Mouse (Mus musculus) midbrain, embryonic 16.5 days (tissue): Measurements from ENCODE around the gene Thoc5. TPM values are rescaled to one million over a fixed set of nuclear protein-coding genes. Genes with fewer than 3 reads are reported as not detected.

Experiments
- ATAC-seq: fragments of 200-750 bp; cut with Nextera tagmentation; 2 replicates; pipeline ENCODE4 v1.8.0; 2017; ENCODE audit warnings: moderate TSS enrichment
- H3K27ac ChIP-seq: fragments of 300-500 bp; sonication (generic); 2 replicates; pipeline ENCODE4 v1.5.1; 2014; ENCODE audit warnings: mild to moderate bottlenecking, low read length, mixed read lengths
- H3K27me3 ChIP-seq: fragments of 300-500 bp; sonication (generic); 2 replicates; pipeline ENCODE4 v1.6.1; 2014; ENCODE audit warnings: low read depth, low read length, mixed read lengths; ENCODE audit not compliant: control insufficient read depth, insufficient read depth
- H3K36me3 ChIP-seq: fragments of 300-500 bp; sonication (generic); 2 replicates; pipeline ENCODE4 v1.6.1; 2014; ENCODE audit warnings: mild to moderate bottlenecking, low read length, moderate library complexity, mixed read lengths; ENCODE audit not compliant: control insufficient read depth, insufficient read depth
- H3K4me1 ChIP-seq: fragments of 300-500 bp; sonication (generic); 2 replicates; pipeline ENCODE4 v1.6.1; 2014; ENCODE audit warnings: mild to moderate bottlenecking, low read length, mixed read lengths; ENCODE audit not compliant: control insufficient read depth, insufficient read depth
- H3K4me2 ChIP-seq: fragments of 300-500 bp; sonication (generic); 2 replicates; pipeline ENCODE4 v1.6.1; 2014; ENCODE audit warnings: mild to moderate bottlenecking, low read length, mixed read lengths
- H3K4me3 ChIP-seq: fragments of 300-500 bp; sonication (generic); 2 replicates; pipeline ENCODE4 v1.5.1; 2014; ENCODE audit warnings: low read depth, mild to moderate bottlenecking, low read length, moderate library complexity, mixed read lengths
- H3K9ac ChIP-seq: fragments of 300-500 bp; sonication (generic); 2 replicates; pipeline ENCODE4 v1.6.1; 2014; ENCODE audit warnings: low read depth, low read length, mixed read lengths
- H3K9me3 ChIP-seq: fragments of 300-500 bp; sonication (generic); replicated peaks from 2 replicates; pipeline ENCODE4 v1.6.1; 2014; ENCODE audit warnings: mild to moderate bottlenecking, low read length, mixed read lengths; ENCODE audit not compliant: control insufficient read depth, poor library complexity, severe bottlenecking
- WGBS: fragments of 180-500 bp; shearing (Covaris S2); extraction: QIAGEN DNeasy Blood & Tissue Kit; methylation state at CpG from one replicate; pipeline ENCODE4 v1.1.7; 2014; 5-methylcytosine and 5-hydroxymethylcytosine counted together
- polyA plus RNA-seq: library from polyadenylated mRNA; unstranded; fragments of >200 nt; fragmentation: Nextera tagmentation; extraction: Ambion mirVana; gene quantifications from 2 replicates; pipeline ENCODE4 v1.2.1, GENCODE M21; 2015

Thoc5 gene
- polyA plus RNA-seq = 57.9 and 64.1 TPM in 2 replicates

DNA sequence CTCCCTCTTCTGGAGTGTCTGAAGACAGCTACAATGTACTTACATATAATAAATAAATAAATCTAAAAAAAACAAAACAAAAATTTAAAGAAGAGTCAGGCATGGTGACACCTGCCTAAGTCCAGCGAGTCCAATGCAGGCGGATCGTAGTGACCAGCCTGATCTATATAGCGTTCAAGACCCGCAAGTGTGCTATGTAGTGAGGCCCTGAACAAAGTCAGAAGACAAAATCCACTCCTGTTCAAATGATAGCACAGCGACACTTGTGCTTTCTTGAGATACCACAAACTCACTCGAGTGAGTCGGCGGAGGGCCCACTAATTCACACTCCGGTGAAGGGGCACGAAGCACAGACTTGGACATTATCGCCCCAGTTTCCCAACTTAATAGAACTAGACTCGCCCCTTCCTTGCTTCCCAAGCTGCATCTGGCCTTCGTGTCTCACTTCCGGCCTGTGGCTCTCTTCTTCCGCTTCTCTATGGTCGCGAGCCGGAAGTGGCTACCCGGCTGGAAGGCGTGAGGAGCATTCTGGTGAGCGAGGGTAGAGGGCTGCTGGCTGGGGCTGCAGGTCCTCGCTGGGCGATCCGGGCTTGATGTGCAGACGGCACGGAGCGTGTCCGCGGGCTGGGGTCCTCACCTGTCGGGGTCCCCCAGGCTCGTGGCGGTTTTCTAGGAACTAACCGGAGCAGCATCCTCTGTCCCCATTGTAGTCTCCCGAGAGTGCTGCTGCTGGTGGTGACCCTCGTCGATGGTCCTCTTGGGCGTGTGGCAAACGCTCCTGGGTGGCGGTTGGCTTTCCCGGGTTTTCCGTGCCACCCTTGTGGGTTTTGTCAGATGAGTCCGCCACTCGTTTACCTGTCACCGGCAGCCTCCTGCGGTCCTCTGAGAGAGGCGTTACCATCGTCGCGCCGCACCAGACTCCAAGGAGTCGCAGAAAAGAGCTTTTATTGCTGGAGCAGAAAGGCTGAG, at the start of gene Thoc5:
Gene Thoc5 (plus strand): TSS at position 473 of the 969 bp plus-strand sequence.
- H3K9ac ChIP-seq = peak within 1 kb of the TSS; percentile 87
- 3% methylated on average over 52 of the region's 52 CpGs for WGBS
- peaks cover 9% of the 10 kb centered on the region for H3K4me1 ChIP-seq
- H3K4me2 ChIP-seq = peak within 1 kb of the TSS; percentile 71
- peak within 1 kb of the TSS; percentile 86 for H3K4me3 ChIP-seq
- peaks cover 15% of the 10 kb centered on the region for H3K36me3 ChIP-seq
- H3K9me3 ChIP-seq = no peaks in the 10 kb centered on the region
- H3K27me3 ChIP-seq = no peaks in the 10 kb centered on the region
- peak; percentile 94 for ATAC-seq
- H3K27ac ChIP-seq = peak within 1 kb of the TSS; percentile 88

- peak overlapping the region; percentile 85 for H3K4me2 ChIP-seq
- no peaks in the 10 kb centered on the region for H3K36me3 ChIP-seq
- peaks cover 18% of the 10 kb centered on the region for H3K4me1 ChIP-seq
- peak; percentile 67 for ATAC-seq
- no peaks in the 10 kb centered on the region for H3K27me3 ChIP-seq
- H3K27ac ChIP-seq = peak overlapping the region; percentile 82
- H3K9ac ChIP-seq = peak overlapping the region; percentile 96
- no peaks in the 10 kb centered on the region for H3K9me3 ChIP-seq
- peak overlapping the region; percentile 99 for H3K4me3 ChIP-seq
- under 1% methylated on average over 50 of the region's 50 CpGs for WGBS
These were observed 46.5 kb upstream of the Thoc5 start for GRCm38 (mm10) chr11:4848483-4849248.

DNA sequence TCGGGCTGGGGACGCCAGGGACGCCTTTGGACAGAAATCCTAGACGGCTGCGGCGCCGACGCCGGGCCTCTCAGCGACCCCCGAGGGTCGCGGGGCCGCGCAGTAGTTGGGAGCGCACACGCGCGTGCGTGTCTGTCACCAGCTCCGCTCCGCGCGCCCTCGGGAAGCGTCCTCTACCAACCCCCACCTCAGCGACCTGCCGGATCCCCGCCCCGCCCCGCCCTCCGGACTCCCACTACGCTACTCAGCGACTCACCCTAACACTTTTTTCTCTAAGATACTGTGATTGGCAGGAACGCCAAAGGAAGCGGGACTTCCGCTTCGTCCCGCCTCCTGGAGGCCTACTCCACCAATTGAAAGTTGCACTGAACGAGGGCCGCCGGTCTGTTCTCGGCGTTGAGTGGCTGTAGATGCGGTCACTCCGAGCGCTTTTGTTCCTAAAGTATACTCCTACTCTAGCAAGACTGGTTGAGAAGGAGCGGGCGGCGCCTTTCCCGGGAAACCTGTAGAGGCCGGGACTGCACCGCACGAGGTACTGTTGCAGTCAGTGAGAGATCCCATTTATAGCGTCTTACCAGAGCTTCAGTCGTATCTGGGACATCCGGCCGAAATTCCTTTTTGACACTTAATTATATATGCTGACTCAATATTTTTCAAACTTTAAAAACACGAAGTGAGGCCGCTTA, 45.7 kb upstream of the Thoc5 start, which contains the start of gene Nf2:
Gene Nf2 (minus strand): TSS at position 279 of the 686 bp plus-strand sequence.
- H3K4me2 ChIP-seq = peak within 1 kb of the TSS; percentile 85
- peak; percentile 99 for ATAC-seq
- no peaks in the 10 kb centered on the region for H3K27me3 ChIP-seq
- H3K36me3 ChIP-seq = no peaks in the 10 kb centered on the region
- H3K4me1 ChIP-seq = peaks cover 18% of the 10 kb centered on the region
- peak within 1 kb of the TSS; percentile 96 for H3K9ac ChIP-seq
- under 1% methylated on average over 57 of the region's 60 CpGs for WGBS
- no peaks in the 10 kb centered on the region for H3K9me3 ChIP-seq
- peak within 1 kb of the TSS; percentile 82 for H3K27ac ChIP-seq
- H3K4me3 ChIP-seq = peak within 1 kb of the TSS; percentile 99

DNA sequence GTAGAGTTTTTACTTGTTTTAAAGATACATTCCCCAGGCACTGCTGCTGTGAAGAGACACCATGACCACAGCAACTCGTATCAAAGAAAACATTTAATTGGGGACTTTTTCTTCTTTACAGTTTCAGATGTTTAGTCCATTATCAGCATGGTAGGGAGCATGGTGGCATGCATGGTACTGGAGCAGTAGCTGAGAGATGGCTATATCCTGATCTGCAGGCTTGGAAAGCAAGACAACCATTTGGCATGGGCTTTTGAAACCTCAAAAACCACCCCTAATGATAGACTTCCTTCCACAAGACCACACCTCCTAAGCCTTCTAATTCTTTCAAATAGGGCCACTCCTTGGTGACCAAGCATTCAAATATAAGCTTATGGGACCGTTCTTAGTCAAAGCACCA, 44.7 kb upstream of the Thoc5 start:
- Histone ChIP-seq H3K4me1 (peaks cover 18% of the 10 kb centered on the region), H3K27me3 (no peaks in the 10 kb centered on the region), H3K9me3 (no peaks in the 10 kb centered on the region), H3K27ac (no peak overlapping the region), H3K36me3 (no peaks in the 10 kb centered on the region), H3K4me2 (no peak overlapping the region), H3K4me3 (no peak overlapping the region), H3K9ac (no peak overlapping the region)
- WGBS = 94% methylated on average over 2 of the region's 2 CpGs
- ATAC-seq = no peak

GRCm38 (mm10) chr11:4853021-4853420, 42.1 kb upstream of the Thoc5 start:
- Histone ChIP-seq H3K4me2 (no peak overlapping the region), H3K9me3 (no peaks in the 10 kb centered on the region), H3K4me3 (no peak overlapping the region), H3K36me3 (no peaks in the 10 kb centered on the region), H3K4me1 (peaks cover 3% of the 10 kb centered on the region), H3K9ac (no peak overlapping the region), H3K27ac (no peak overlapping the region), H3K27me3 (no peaks in the 10 kb centered on the region)
- no peak for ATAC-seq

DNA sequence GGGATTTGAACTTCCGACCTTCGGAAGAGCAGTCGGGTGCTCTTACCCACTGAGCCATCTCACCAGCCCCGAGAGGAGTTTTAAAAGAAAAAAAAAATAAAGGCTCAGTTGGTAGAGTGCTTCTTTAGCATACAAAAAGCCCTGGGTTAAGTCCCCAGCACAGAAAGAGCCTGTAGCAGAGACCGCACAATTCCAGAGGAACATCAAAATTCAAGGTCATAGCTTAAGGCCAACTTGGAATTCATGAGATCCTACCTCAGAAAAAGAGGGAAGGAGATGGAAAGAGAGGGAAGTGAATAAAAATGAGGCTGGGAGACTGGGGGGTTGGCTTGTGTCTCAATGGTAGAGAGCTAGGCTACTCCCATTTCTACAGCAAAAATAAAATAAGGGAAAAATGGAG, 40.9 kb upstream of the Thoc5 start:
- no peaks in the 10 kb centered on the region for H3K27me3 ChIP-seq
- H3K4me2 ChIP-seq = no peak overlapping the region
- 95% methylated on average over 5 of the region's 5 CpGs for WGBS
- no peak overlapping the region for H3K4me3 ChIP-seq
- H3K9me3 ChIP-seq = no peaks in the 10 kb centered on the region
- ATAC-seq = no peak
- H3K4me1 ChIP-seq = no peaks in the 10 kb centered on the region
- no peak overlapping the region for H3K9ac ChIP-seq
- no peaks in the 10 kb centered on the region for H3K36me3 ChIP-seq
- no peak overlapping the region for H3K27ac ChIP-seq

DNA sequence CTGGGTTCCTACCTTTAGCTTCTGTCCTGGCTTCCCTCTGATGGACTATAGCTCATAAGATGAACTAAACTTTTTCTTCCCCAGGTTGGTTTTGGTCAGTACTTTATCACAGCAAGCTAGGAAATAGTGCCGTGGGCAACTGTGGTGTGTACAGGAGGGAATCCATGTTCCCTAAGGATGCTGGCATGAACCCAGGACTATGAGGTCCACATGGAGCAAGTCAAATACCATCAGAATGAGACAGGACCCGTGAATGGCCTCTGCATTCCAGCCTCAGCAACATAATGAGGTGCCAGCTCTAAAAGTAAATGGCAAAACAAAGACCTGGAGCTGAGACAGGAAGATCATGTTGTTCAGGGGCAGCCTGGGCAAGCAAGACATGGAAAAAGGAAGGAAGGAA, 36.7 kb upstream of the Thoc5 start:
- Histone ChIP-seq H3K9ac (no peak overlapping the region), H3K4me2 (no peak overlapping the region), H3K27me3 (no peaks in the 10 kb centered on the region), H3K27ac (no peak overlapping the region), H3K9me3 (no peaks in the 10 kb centered on the region), H3K4me3 (no peak overlapping the region), H3K36me3 (no peaks in the 10 kb centered on the region), H3K4me1 (no peaks in the 10 kb centered on the region)
- 61% methylated on average over 2 of the region's 2 CpGs for WGBS
- ATAC-seq = no peak

GRCm38 (mm10) chr11:4860986-4861385, 34.1 kb upstream of the Thoc5 start:
- Histone ChIP-seq H3K4me1 (no peaks in the 10 kb centered on the region), H3K4me2 (no peak overlapping the region), H3K9ac (no peak overlapping the region), H3K4me3 (no peak overlapping the region), H3K9me3 (no peaks in the 10 kb centered on the region), H3K27ac (no peak overlapping the region), H3K36me3 (no peaks in the 10 kb centered on the region), H3K27me3 (no peaks in the 10 kb centered on the region)
- WGBS = 50% methylated on average over 1 of the region's 1 CpGs
- no peak for ATAC-seq
